Mouse (Mus musculus) spleen, adult 2 months (tissue): ENCODE results near the gene Zfp654.

Source experiments
- CTCF ChIP-seq: fragments of 200-500 bp; IDR thresholded peaks from 2 replicates; pipeline ENCODE4 v1.5.1; 2011; ENCODE audit warnings: mild to moderate bottlenecking, inconsistent platforms; ENCODE audit not compliant: insufficient read depth, insufficient read length, insufficient replicate concordance; ENCODE audit errors: extremely low read depth
- POLR2A ChIP-seq: fragments of 200-500 bp; IDR thresholded peaks from 2 replicates; pipeline ENCODE4 v1.6.1; 2011; ENCODE audit warnings: low read depth, low read length, inconsistent platforms

DNA sequence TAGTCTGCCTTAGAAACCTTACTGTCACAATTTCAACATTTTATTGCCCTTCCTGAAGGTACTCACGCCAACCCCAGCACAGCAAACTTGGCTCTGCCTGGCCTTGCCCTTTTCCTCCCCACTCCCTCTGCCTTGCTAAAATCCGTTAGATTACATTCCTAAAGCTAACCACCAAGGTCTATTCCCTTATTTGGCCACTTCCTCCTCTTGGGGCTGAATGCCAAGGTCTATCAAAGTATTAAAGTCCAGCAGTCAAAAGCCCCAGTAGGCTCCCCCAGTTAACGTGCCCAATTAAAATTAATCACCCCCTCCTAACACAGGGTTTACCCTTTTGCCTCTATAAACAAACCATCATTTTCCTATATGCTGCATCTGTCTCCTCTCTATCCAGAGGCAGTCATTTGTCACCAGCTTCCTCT, 33.0 kb upstream of the Zfp654 start:
- TF ChIP-seq CTCF, result no peak
- no peak for TF ChIP-seq POLR2A
